Mouse (Mus musculus): ENCODE measurements around the gene Rbm20. TPM values are rescaled to one million over a fixed set of nuclear protein-coding genes. Genes with fewer than 3 reads are reported as not detected.
A peak's percentile ranks its signal among the peaks of the same experiment; 100 is the strongest.

Rbm20 gene
- polyA plus RNA-seq, 1 experiment from 2014 or later = 2.5 TPM

DNA sequence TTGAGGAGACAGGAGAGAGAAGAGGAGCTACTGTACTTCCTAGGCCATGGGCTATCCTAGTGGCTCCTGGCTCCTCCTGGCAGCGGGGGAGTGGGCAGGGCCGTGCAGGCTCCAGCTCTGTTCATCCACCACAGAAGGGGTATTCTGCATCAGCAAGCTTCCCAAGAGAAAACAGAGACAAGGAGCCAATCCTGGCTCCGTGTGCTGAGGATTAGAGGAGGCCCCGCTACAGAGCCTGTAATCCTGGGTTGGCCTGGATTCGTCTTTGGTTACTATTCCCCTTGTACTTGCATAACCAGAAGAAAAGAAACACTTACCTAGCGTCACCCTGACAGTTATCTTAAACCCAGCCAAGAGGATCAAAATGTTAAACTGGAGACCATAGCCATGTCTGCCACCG, 112.5 kb downstream of the Rbm20 start:
- Histone ChIP-seq H3K9ac (ENCODE audit: low read depth, low read length) (no peak overlapping the region), H3K27me3 (ENCODE audit: insufficient read depth, low read length) (no peaks in the 10 kb centered on the region), H3K36me3 (ENCODE audit: insufficient read depth, low read length) (no peaks in the 10 kb centered on the region), H3K4me2 (ENCODE audit: low read length) (no peak overlapping the region), H3K4me1 (replicated peaks; ENCODE audit: insufficient read depth, low read length) (0 out of 2 replicates have a peak, but pooled peaks cover 7% of the 10 kb centered on the region), H3K27ac (no peak overlapping the region), H3K9me3 (replicated peaks; ENCODE audit: low read length) (no peaks in the 10 kb centered on the region), H3K4me3 (replicated peaks; ENCODE audit: low read depth, low read length) (no peak overlapping the region)
- DNase-seq (ENCODE audit: low spot score) = no peak
- ATAC-seq (replicated peaks; ENCODE audit: low FRiP score, low read depth) = no peak
- WGBS = 74% methylated on average over 7 of the region's 7 CpGs
- no peak for TF ChIP-seq CTCF (IDR thresholded peaks at IDR 0.05; ENCODE audit: low read depth)

- Histone ChIP-seq H3K27me3 (ENCODE audit: insufficient read depth, low read length) (no peaks in the 10 kb centered on the region), H3K9me3 (replicated peaks; ENCODE audit: low read length) (no peaks in the 10 kb centered on the region), H3K36me3 (ENCODE audit: insufficient read depth, low read length) (no peaks in the 10 kb centered on the region), H3K27ac (0 out of 2 replicates have a peak overlapping the region, but pooled peaks have one; percentile 11), H3K9ac (ENCODE audit: low read depth, low read length) (no peak overlapping the region), H3K4me1 (replicated peaks; ENCODE audit: insufficient read depth, low read length) (0 out of 2 replicates have a peak, but pooled peaks cover 14% of the 10 kb centered on the region), H3K4me3 (replicated peaks; ENCODE audit: low read depth, low read length) (no peak overlapping the region), H3K4me2 (ENCODE audit: low read length) (peak overlapping the region; percentile 30; the same call in 1 of the 2 replicates)
- WGBS = 41% methylated on average over 20 of the region's 20 CpGs
- ATAC-seq (replicated peaks; ENCODE audit: low FRiP score, low read depth) (no peak), DNase-seq (ENCODE audit: low spot score) (no peak)
- no peak for TF ChIP-seq CTCF (IDR thresholded peaks at IDR 0.05; ENCODE audit: low read depth)
Observed at GRCm38 (mm10) chr19:53791751-53792720, 114.9 kb downstream of the Rbm20 start.

- Histone ChIP-seq H3K4me3 (replicated peaks; ENCODE audit: low read depth, low read length) (no peak overlapping the region), H3K27ac (peak overlapping the region; percentile 36; the same call in 1 of the 2 replicates), H3K9ac (ENCODE audit: low read depth, low read length) (no peak overlapping the region), H3K27me3 (ENCODE audit: insufficient read depth, low read length) (no peaks in the 10 kb centered on the region), H3K4me1 (replicated peaks; ENCODE audit: insufficient read depth, low read length) (0 out of 2 replicates have a peak, but pooled peaks cover 14% of the 10 kb centered on the region), H3K36me3 (ENCODE audit: insufficient read depth, low read length) (no peaks in the 10 kb centered on the region), H3K4me2 (ENCODE audit: low read length) (peak overlapping the region; percentile 30; the same call in 1 of the 2 replicates), H3K9me3 (replicated peaks; ENCODE audit: low read length) (no peaks in the 10 kb centered on the region)
- DNase-seq (ENCODE audit: low spot score) (no peak), ATAC-seq (replicated peaks; ENCODE audit: low FRiP score, low read depth) (peak; percentile 37; the same call in 1 of the 2 replicates)
- no peak for TF ChIP-seq CTCF (IDR thresholded peaks at IDR 0.05; ENCODE audit: low read depth)
- 71% methylated on average over 37 of the region's 37 CpGs for WGBS
Observed at GRCm38 (mm10) chr19:53792976-53793897, 116.1 kb downstream of the Rbm20 start.

- H3K36me3 ChIP-seq (ENCODE audit: insufficient read depth, low read length) = no peaks in the 10 kb centered on the region
- DNase-seq (ENCODE audit: low spot score) (no peak), ATAC-seq (replicated peaks; ENCODE audit: low FRiP score, low read depth) (no peak)
- TF ChIP-seq CTCF (IDR thresholded peaks at IDR 0.05; ENCODE audit: low read depth) = no peak
- WGBS = 49% methylated on average over 23 of the region's 23 CpGs
- 0 out of 2 replicates have a peak, but pooled peaks cover 14% of the 10 kb centered on the region for H3K4me1 ChIP-seq (replicated peaks; ENCODE audit: insufficient read depth, low read length)
- H3K27me3 ChIP-seq (ENCODE audit: insufficient read depth, low read length) = no peaks in the 10 kb centered on the region
- H3K9me3 ChIP-seq (replicated peaks; ENCODE audit: low read length) = no peaks in the 10 kb centered on the region
- H3K4me2 ChIP-seq (ENCODE audit: low read length) = peak overlapping the region; percentile 28; the same call in 1 of the 2 replicates
- no peak overlapping the region for H3K4me3 ChIP-seq (replicated peaks; ENCODE audit: low read depth, low read length)
- H3K9ac ChIP-seq (ENCODE audit: low read depth, low read length) = no peak overlapping the region
- H3K27ac ChIP-seq = peak overlapping the region; percentile 36; the same call in 1 of the 2 replicates
Observed at GRCm38 (mm10) chr19:53793994-53794890, 117.1 kb downstream of the Rbm20 start.

GRCm38 (mm10) chr19:53794996-53795395, 117.9 kb downstream of the Rbm20 start:
- no peak overlapping the region for H3K9ac ChIP-seq (ENCODE audit: low read depth, low read length)
- no peaks in the 10 kb centered on the region for H3K27me3 ChIP-seq (ENCODE audit: insufficient read depth, low read length)
- no peak for TF ChIP-seq CTCF (IDR thresholded peaks at IDR 0.05; ENCODE audit: low read depth)
- no peaks in the 10 kb centered on the region for H3K36me3 ChIP-seq (ENCODE audit: insufficient read depth, low read length)
- 0 out of 2 replicates have a peak, but pooled peaks cover 14% of the 10 kb centered on the region for H3K4me1 ChIP-seq (replicated peaks; ENCODE audit: insufficient read depth, low read length)
- H3K4me2 ChIP-seq (ENCODE audit: low read length) = no peak overlapping the region
- no peaks in the 10 kb centered on the region for H3K9me3 ChIP-seq (replicated peaks; ENCODE audit: low read length)
- ATAC-seq (replicated peaks; ENCODE audit: low FRiP score, low read depth) = no peak
- no peak for DNase-seq (ENCODE audit: low spot score)
- WGBS = 55% methylated on average over 4 of the region's 4 CpGs
- no peak overlapping the region for H3K27ac ChIP-seq
- no peak overlapping the region for H3K4me3 ChIP-seq (replicated peaks; ENCODE audit: low read depth, low read length)

Data from kidney, postnatal 0 days (tissue).